Mouse (Mus musculus): ENCODE results near the gene Abl2.

DNA sequence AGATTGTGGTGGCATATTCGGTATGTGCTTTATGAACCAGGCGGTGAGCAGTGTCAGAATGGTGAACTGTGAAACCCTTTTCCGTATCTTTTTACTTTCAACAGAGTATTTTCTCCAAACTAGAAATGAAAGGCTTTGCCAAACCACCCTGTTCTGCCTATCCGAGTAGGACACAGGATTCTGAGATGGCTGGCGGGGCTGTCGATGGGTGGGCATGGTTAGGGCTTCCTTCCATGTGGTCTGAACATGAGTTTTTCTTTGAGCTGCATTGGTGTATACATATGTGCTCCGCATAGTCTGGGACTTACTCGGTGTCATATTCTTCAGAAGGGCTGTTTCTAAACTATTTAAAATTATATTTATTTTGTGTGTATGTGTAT lies 1.0 kb downstream of the Abl2 start:
- TF ChIP-seq ZNF384 (IDR thresholded peaks at IDR 0.05; ENCODE audit: low read depth, low read length) (no peak), MAFK (IDR thresholded peaks at IDR 0.05; ENCODE audit: insufficient read depth, low read depth, low read length) (no peak), HCFC1 (IDR thresholded peaks at IDR 0.05; ENCODE audit: borderline replicate concordance, insufficient read depth, low read length) (no peak), CHD2 (IDR thresholded peaks at IDR 0.05; ENCODE audit: low read depth, low read length) (no peak)
